Mouse (Mus musculus) heart, postnatal 10 days (tissue): Measurements from ENCODE around the gene Gins1. TPM values are rescaled to one million over a fixed set of nuclear protein-coding genes. Genes with fewer than 3 reads are reported as not detected.

Source experiments
- DNase-seq, 2 experiments: peaks; one replicate each; pipeline ENCODE4 v3.0.0; 2021
- intact Hi-C: fragments of 180-260 bp; cut with DNase I; formaldehyde crosslinking; loops from one replicate; pipeline ENCODE4 v1.15.1; 2025
- total RNA-seq, 2 experiments: library from RNA; stranded (reverse); gene quantifications; 2 replicates each; pipeline ENCODE4 v1.2.3; 2021

Gene Gins1
- total RNA-seq, 2 experiments from 2014 or later: 5.8 TPM

GRCm38 (mm10) chr2:150949652-150950051, 44.5 kb downstream of the Gins1 start:
- intact Hi-C loops: no loop called here

GRCm38 (mm10) chr2:150950056-150950455, 44.9 kb downstream of the Gins1 start:
- no peak for DNase-seq
- intact Hi-C loops: no loop called here

More at GRCm38 (mm10) chr2:150949652-150950051, 44.5 kb downstream of the Gins1 start:
- no peak for DNase-seq

GRCm38 (mm10) chr2:150951201-150951600, 46.0 kb downstream of the Gins1 start:
- DNase-seq: no peak
- intact Hi-C loops: no loop called here

GRCm38 (mm10) chr2:150955859-150956258, 50.7 kb downstream of the Gins1 start:
- DNase-seq: no peak
- intact Hi-C loops: no loop called here

- intact Hi-C loops: no loop called here
- DNase-seq: no peak
Measured at GRCm38 (mm10) chr2:150959521-150959920, 54.3 kb downstream of the Gins1 start.

GRCm38 (mm10) chr2:150963246-150963645, 58.0 kb downstream of the Gins1 start:
- intact Hi-C loops: no loop called here
- no peak for DNase-seq

- no peak for DNase-seq
- intact Hi-C loops: no loop called here
Measured at GRCm38 (mm10) chr2:150964641-150965040, 59.4 kb downstream of the Gins1 start.

- intact Hi-C loops: no loop called here
- DNase-seq: no peak
Measured at GRCm38 (mm10) chr2:150965951-150966350, 60.8 kb downstream of the Gins1 start.

- intact Hi-C loops: no loop called here
- no peak for DNase-seq
Measured at GRCm38 (mm10) chr2:150967491-150967890, 62.3 kb downstream of the Gins1 start.

GRCm38 (mm10) chr2:150969231-150969630, 64.0 kb downstream of the Gins1 start:
- no peak for DNase-seq
- intact Hi-C loops: no loop called here

GRCm38 (mm10) chr2:150971856-150972255, 66.7 kb downstream of the Gins1 start:
- no peak for DNase-seq
- intact Hi-C loops: no loop called here

GRCm38 (mm10) chr2:150972681-150973080, 67.5 kb downstream of the Gins1 start:
- intact Hi-C loops: no loop called here
- no peak for DNase-seq

- intact Hi-C loops: no loop called here
- DNase-seq: no peak
Measured at GRCm38 (mm10) chr2:150973401-150974115, 68.4 kb downstream of the Gins1 start.

GRCm38 (mm10) chr2:150976871-150977270, 71.7 kb downstream of the Gins1 start:
- DNase-seq: no peak
- intact Hi-C loops: no loop called here

GRCm38 (mm10) chr2:150977676-150978075, 72.5 kb downstream of the Gins1 start:
- intact Hi-C loops: no loop called here

GRCm38 (mm10) chr2:150978791-150979190, 73.6 kb downstream of the Gins1 start:
- DNase-seq: no peak
- intact Hi-C loops: no loop called here

More at GRCm38 (mm10) chr2:150977676-150978075, 72.5 kb downstream of the Gins1 start:
- no peak for DNase-seq

GRCm38 (mm10) chr2:150979861-150980620, 74.8 kb downstream of the Gins1 start:
- DNase-seq: no peak
- intact Hi-C loops: no loop called here

Other genes with a start within 250 kb of the Gins1 start
- gene Acss1, start 236.9 kb upstream of the Gins1 start, total RNA-seq: 10 to 100 TPM; 66.8 to 68.2 TPM
- not detected for gene Vsx1, start 216.0 kb upstream of the Gins1 start, total RNA-seq
- gene Entpd6, start 156.4 kb upstream of the Gins1 start, total RNA-seq: 10 to 100 TPM; 15.2 to 16.1 TPM
- gene Pygb, start 118.7 kb upstream of the Gins1 start, total RNA-seq: 100 to 1,000 TPM; 374 to 404 TPM
- 10 to 100 TPM; 30.8 to 34.5 TPM for gene Abhd12, start 659 bp upstream of the Gins1 start, total RNA-seq
- 1 to 10 TPM; 1.1 TPM for gene Ninl, start 134.0 kb downstream of the Gins1 start, total RNA-seq
- 1 to 10 TPM; 5.1 to 5.6 TPM for gene Nanp, start 134.0 kb downstream of the Gins1 start, total RNA-seq
- gene Gm14151, start 186.9 kb downstream of the Gins1 start, total RNA-seq: not detected
- gene Gm14147, start 192.8 kb downstream of the Gins1 start, total RNA-seq: not detected